9 mouse cellular contexts compared by ENCODE assay signal in genomic region chr3:32188521-32188920, GRCm38 (mm10).
A peak's percentile ranks its signal among the peaks of the same experiment; 100 is the strongest.
DNase-seq lines count a peak whose midpoint lies in the region; ATAC-seq lines count a peak whose summit lies in the region.
"Had no signal": no experiment of that assay in that cellular context is flagged by ENCODE, and none has a peak within 500 bp of the region (broad histone marks: within the 10 kb centered on the region; RNA-seq: fewer than 3 reads in every experiment).

No protein-coding gene starts in this region.

- H3K4me3 ChIP-seq in hindbrain, embryonic 11.5 days (ENCODE audit: low read depth, low read length), result no peak overlapping the region
- H3K4me3 ChIP-seq in hindbrain, embryonic 13.5 days, result no peak overlapping the region
- H3K4me3 ChIP-seq in forebrain, embryonic 12.5 days (replicated peaks), result no peak overlapping the region
- H3K4me3 ChIP-seq: liver, embryonic 15.5 days had no signal

- DNase-seq in hindbrain, embryonic 11.5 days (ENCODE audit: low spot score), result peak; percentile 81
- peak; percentile 65 for DNase-seq in ES-CJ7 (ENCODE audit: low read depth, low spot score)
- DNase-seq in c-Kit-positive CD71-positive TER-119-negative erythroid progenitor cells, embryonic 14.5 days (ENCODE audit: low read depth), result peak; percentile 6
- peak; percentile 27 to 68 for DNase-seq in layer of hippocampus, adult 18-20 months (ENCODE audit: low spot score in 2 of 2)
- DNase-seq in lung, postnatal 10 days, result peak; percentile 55
- peak; percentile 33 for DNase-seq in yolk sac, embryonic 10.5 days (ENCODE audit: low spot score)

- peak; percentile 75; the same call in 1 of the 2 replicates for ATAC-seq in hindbrain, embryonic 11.5 days (ENCODE audit: low FRiP score)
- ATAC-seq in hindbrain, embryonic 13.5 days (ENCODE audit: low FRiP score), result no peak
- ATAC-seq in forebrain, embryonic 12.5 days (ENCODE audit: low FRiP score), result peak; percentile 60; the same call in 1 of the 2 replicates

- H3K9ac ChIP-seq in hindbrain, embryonic 11.5 days (ENCODE audit: low read depth, low read length), result no peak overlapping the region
- H3K9ac ChIP-seq in hindbrain, embryonic 13.5 days, result no peak overlapping the region
- no peak overlapping the region for H3K9ac ChIP-seq in forebrain, embryonic 12.5 days
- H3K9ac ChIP-seq: liver, embryonic 15.5 days had no signal

- no peaks in the 10 kb centered on the region for H3K36me3 ChIP-seq in hindbrain, embryonic 11.5 days (ENCODE audit: control insufficient read depth, insufficient read depth, low read length)
- H3K36me3 ChIP-seq in hindbrain, embryonic 13.5 days, result no peaks in the 10 kb centered on the region
- no peaks in the 10 kb centered on the region for H3K36me3 ChIP-seq in forebrain, embryonic 12.5 days (replicated peaks)
- H3K36me3 ChIP-seq: liver, embryonic 15.5 days had no signal

- no peaks in the 10 kb centered on the region for H3K9me3 ChIP-seq in hindbrain, embryonic 11.5 days (ENCODE audit: control insufficient read depth, low read length)
- H3K9me3 ChIP-seq in hindbrain, embryonic 13.5 days, result no peaks in the 10 kb centered on the region
- H3K9me3 ChIP-seq in forebrain, embryonic 12.5 days, result no peaks in the 10 kb centered on the region
- H3K9me3 ChIP-seq: liver, embryonic 15.5 days had no signal

- H3K4me2 ChIP-seq in hindbrain, embryonic 11.5 days (replicated peaks; ENCODE audit: low read depth, low read length), result no peak overlapping the region
- no peak overlapping the region for H3K4me2 ChIP-seq in hindbrain, embryonic 13.5 days
- no peak overlapping the region for H3K4me2 ChIP-seq in forebrain, embryonic 12.5 days
- H3K4me2 ChIP-seq: liver, embryonic 15.5 days had no signal

- H3K27ac ChIP-seq in hindbrain, embryonic 11.5 days (ENCODE audit: low read depth, low read length), result no peak overlapping the region
- H3K27ac ChIP-seq in hindbrain, embryonic 13.5 days, result no peak overlapping the region
- no peak overlapping the region for H3K27ac ChIP-seq in forebrain, embryonic 12.5 days
- H3K27ac ChIP-seq: liver, embryonic 15.5 days had no signal

- no peaks in the 10 kb centered on the region for H3K4me1 ChIP-seq in hindbrain, embryonic 11.5 days (replicated peaks; ENCODE audit: control insufficient read depth, insufficient read depth, low read length)
- H3K4me1 ChIP-seq in hindbrain, embryonic 13.5 days (replicated peaks), result peaks cover 13% of the 10 kb centered on the region
- H3K4me1 ChIP-seq in forebrain, embryonic 12.5 days, result no peaks in the 10 kb centered on the region
- H3K4me1 ChIP-seq: liver, embryonic 15.5 days had no signal

- WGBS in hindbrain, embryonic 11.5 days, result 33% methylated on average over 5 of the region's 5 CpGs
- WGBS in hindbrain, embryonic 13.5 days, result 32% methylated on average over 5 of the region's 5 CpGs
- WGBS in forebrain, embryonic 12.5 days, result 25% methylated on average over 5 of the region's 5 CpGs

- no peaks in the 10 kb centered on the region for H3K27me3 ChIP-seq in hindbrain, embryonic 11.5 days (ENCODE audit: control insufficient read depth, insufficient read depth, low read length)
- H3K27me3 ChIP-seq in hindbrain, embryonic 13.5 days, result no peaks in the 10 kb centered on the region
- no peaks in the 10 kb centered on the region for H3K27me3 ChIP-seq in forebrain, embryonic 12.5 days
- H3K27me3 ChIP-seq: liver, embryonic 15.5 days had no signal

Comparison
In these comparisons a context has a peak if more than half of its experiments do, and no peak if none do; other contexts are left out.
1. DNase-seq: peak in every context shown above with its lines; median percentile 81 in hindbrain, embryonic 11.5 days; 65 in ES-CJ7; 55 in lung, postnatal 10 days; 48 in layer of hippocampus, adult 18-20 months; 33 in yolk sac, embryonic 10.5 days; 6 in c-Kit-positive CD71-positive TER-119-negative erythroid progenitor cells, embryonic 14.5 days.